Comparison of ENCODE assay signal across 21 mouse cellular contexts in the genomic region with DNA sequence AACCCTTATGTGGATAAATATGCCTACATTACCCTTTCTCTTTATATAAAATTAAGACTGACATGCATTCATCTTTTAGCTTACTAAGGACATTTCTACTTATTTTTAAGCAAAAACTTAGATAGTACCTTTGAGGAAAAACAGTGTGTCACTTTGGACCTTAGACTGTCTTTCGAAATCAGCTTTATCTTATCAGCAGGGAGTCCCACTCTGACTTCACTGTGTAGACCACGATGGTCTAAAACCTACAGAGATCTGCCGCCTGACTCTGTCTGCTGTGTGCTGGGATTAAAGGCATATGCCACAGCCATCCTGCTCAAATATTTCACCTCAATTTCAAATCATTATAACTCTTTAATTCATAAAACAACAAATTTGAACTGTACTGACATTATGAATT.
"Had no signal": no experiment of that assay in that cellular context is flagged by ENCODE, and none has a peak within 500 bp of the region (broad histone marks: within the 10 kb centered on the region; RNA-seq: fewer than 3 reads in every experiment).

No protein-coding gene starts in this region.

- H3K27ac ChIP-seq: kidney, embryonic 15.5 days; limb, embryonic 12.5 days; limb, embryonic 15.5 days; macrophage; midbrain, embryonic 12.5 days; midbrain, embryonic 15.5 days; neural tube, embryonic 12.5 days; neural tube, embryonic 15.5 days; stomach, postnatal 0 days had no signal

- H3K4me2 ChIP-seq: kidney, embryonic 15.5 days; limb, embryonic 12.5 days; limb, embryonic 15.5 days; lung, embryonic 14.5 days; midbrain, embryonic 12.5 days; midbrain, embryonic 15.5 days; neural tube, embryonic 12.5 days; neural tube, embryonic 15.5 days had no signal

- DNase-seq: kidney, adult 11 months; kidney, adult 8-10 months; left cerebral cortex, postnatal 4 days; right cerebral cortex, adult 18-20 months; right cerebral cortex, postnatal 14 days; right cerebral cortex, postnatal 4 days; thymus, adult 2 months; thymus, postnatal 14 days; thymus, postnatal 4 days had no signal

- H3K27me3 ChIP-seq: kidney, embryonic 15.5 days; limb, embryonic 12.5 days; midbrain, embryonic 12.5 days; midbrain, embryonic 15.5 days; neural tube, embryonic 12.5 days; neural tube, embryonic 15.5 days had no signal

- H3K36me3 ChIP-seq: kidney, embryonic 15.5 days; limb, embryonic 12.5 days; limb, embryonic 15.5 days; midbrain, embryonic 12.5 days; midbrain, embryonic 15.5 days; neural tube, embryonic 12.5 days; neural tube, embryonic 15.5 days had no signal

- H3K9me3 ChIP-seq: kidney, embryonic 15.5 days; limb, embryonic 12.5 days; limb, embryonic 15.5 days; midbrain, embryonic 12.5 days; midbrain, embryonic 15.5 days; neural tube, embryonic 12.5 days; neural tube, embryonic 15.5 days had no signal

- ATAC-seq: hindbrain, embryonic 16.5 days; lung, postnatal 0 days; midbrain, embryonic 15.5 days had no signal

- H3K4me3 ChIP-seq: kidney, embryonic 15.5 days; limb, embryonic 12.5 days; limb, embryonic 15.5 days; midbrain, embryonic 12.5 days; midbrain, embryonic 15.5 days; neural tube, embryonic 12.5 days; neural tube, embryonic 15.5 days had no signal

- H3K9ac ChIP-seq: kidney, embryonic 15.5 days; limb, embryonic 12.5 days; limb, embryonic 15.5 days; lung, embryonic 14.5 days; midbrain, embryonic 12.5 days; midbrain, embryonic 15.5 days; neural tube, embryonic 12.5 days; neural tube, embryonic 15.5 days had no signal

- H3K4me1 ChIP-seq: limb, embryonic 12.5 days; midbrain, embryonic 12.5 days; midbrain, embryonic 15.5 days; neural tube, embryonic 12.5 days; neural tube, embryonic 15.5 days had no signal
